Mouse (Mus musculus) CH12.LX (cell line): ENCODE measurements at regions not wholly inside any gene's neighbourhood (a gene's known extent, or its start where the extent isn't known, plus 50 kb on each side); places are given as distances from the start of the nearest gene placed in this dataset.

Experiments used
- DNase-seq: peaks from one replicate; pipeline ENCODE4 v3.0.0-alpha.2; 2013; ENCODE audit errors: extremely low read depth
- H3K27ac ChIP-seq: 2 replicates; pipeline ENCODE4 v1.5.1; 2012; ENCODE audit warnings: low read depth, mild to moderate bottlenecking, control low read depth, moderate library complexity; ENCODE audit not compliant: insufficient read depth
- H3K27me3 ChIP-seq: replicated peaks from 2 replicates; pipeline ENCODE3; 2012; ENCODE audit warnings: inconsistent platforms
- H3K36me3 ChIP-seq, 2 experiments: replicated peaks in 1 of 2; 2 replicates each; pipeline versions ENCODE3 to v1.6.1; 2012; ENCODE audit warnings: inconsistent platforms in 1 of 2, low read length in 1 of 2, mild to moderate bottlenecking in 1 of 2, mixed read lengths in 1 of 2, moderate library complexity in 1 of 2; ENCODE audit not compliant: control insufficient read depth in 1 of 2, insufficient read depth in 1 of 2
- H3K4me1 ChIP-seq, 2 experiments: 2 replicates each; pipeline ENCODE4 v1.6.1; 2012; ENCODE audit warnings: inconsistent platforms in 1 of 2, moderate library complexity in 1 of 2; ENCODE audit not compliant: insufficient read depth in 2 of 2, control insufficient read depth in 1 of 2
- H3K4me2 ChIP-seq: 2 replicates; pipeline ENCODE4 v1.6.1; 2012; ENCODE audit warnings: low read depth, mild to moderate bottlenecking, control low read depth; ENCODE audit not compliant: poor library complexity, insufficient read depth, severe bottlenecking
- H3K4me3 ChIP-seq, 3 experiments: fragments of 150-350 bp in 1 of 3; sonication (generic) in 1 of 3; replicated peaks in 1 of 3; 2 replicates each; pipeline versions ENCODE3 to v1.5.1; 2011 to 2012; ENCODE audit warnings: low read depth in 2 of 3, low read length in 2 of 3, mild to moderate bottlenecking in 2 of 3, moderate library complexity in 2 of 3, control low read depth in 1 of 3, improper control_type of control experiment in 1 of 3, inconsistent platforms in 1 of 3, mixed read lengths in 1 of 3; ENCODE audit not compliant: poor library complexity in 1 of 3
- H3K79me2 ChIP-seq: replicated peaks from 2 replicates; pipeline ENCODE4 v1.6.1; 2012; ENCODE audit warnings: mild to moderate bottlenecking, moderate library complexity; ENCODE audit not compliant: control insufficient read depth, poor library complexity, insufficient read depth, severe bottlenecking; ENCODE audit errors: extremely low read depth
- H3K9ac ChIP-seq: 2 replicates; pipeline ENCODE4 v1.6.1; 2012; ENCODE audit warnings: low read depth, mild to moderate bottlenecking, control low read depth, moderate library complexity; ENCODE audit not compliant: insufficient read depth
- H3K9me3 ChIP-seq: replicated peaks from 2 replicates; pipeline ENCODE3; 2012; ENCODE audit warnings: low read length, inconsistent platforms, mixed read lengths
- BHLHE40 ChIP-seq: IDR thresholded peaks from 2 replicates; pipeline ENCODE4 v1.6.1; 2011; ENCODE audit warnings: mild to moderate bottlenecking, low read depth, low read length, improper control_type of control experiment
- CTCF ChIP-seq, 2 experiments: IDR thresholded peaks in 1 of 2; conservative IDR thresholded peaks in 1 of 2; 2 replicates each; pipeline ENCODE4 v1.5.1; 2011 to 2012; ENCODE audit warnings: low read depth in 2 of 2, low read length in 2 of 2, improper control_type of control experiment in 1 of 2, inconsistent platforms in 1 of 2, mild to moderate bottlenecking in 1 of 2, moderate library complexity in 1 of 2
- EP300 ChIP-seq: IDR thresholded peaks from 2 replicates; pipeline ENCODE4 v1.6.1; 2011; ENCODE audit warnings: low read length, improper control_type of control experiment
- ETS1 ChIP-seq: conservative IDR thresholded peaks from 2 replicates; pipeline ENCODE4 v1.6.1; 2012; ENCODE audit warnings: low read depth, mild to moderate bottlenecking, inconsistent platforms, low read length, improper control_type of control experiment, moderate library complexity
- HCFC1 ChIP-seq: IDR thresholded peaks from 2 replicates; pipeline ENCODE4 v1.6.1; 2012; ENCODE audit warnings: low read depth, mild to moderate bottlenecking, inconsistent platforms, low read length, improper control_type of control experiment
- IRF4 ChIP-seq: IDR thresholded peaks from 2 replicates; pipeline ENCODE4 v1.6.1; 2014; ENCODE audit warnings: low read depth, mild to moderate bottlenecking, inconsistent platforms, low read length, improper control_type of control experiment
- JUND ChIP-seq: conservative IDR thresholded peaks from 2 replicates; pipeline ENCODE4 v1.6.1; 2011; ENCODE audit warnings: low read depth, low read length, improper control_type of control experiment
- KAT2A ChIP-seq: IDR thresholded peaks from 2 replicates; pipeline ENCODE4 v1.6.1; 2012; ENCODE audit warnings: low read length, improper control_type of control experiment, inconsistent platforms; ENCODE audit not compliant: insufficient replicate concordance
- MAFK ChIP-seq: IDR thresholded peaks from 2 replicates; pipeline ENCODE4 v1.6.1; 2011; ENCODE audit warnings: low read length, improper control_type of control experiment; ENCODE audit not compliant: insufficient replicate concordance
- MAX ChIP-seq: IDR thresholded peaks from 2 replicates; pipeline ENCODE4 v1.6.1; 2011; ENCODE audit warnings: low read length, improper control_type of control experiment
- MEF2A ChIP-seq: IDR thresholded peaks from 2 replicates; pipeline ENCODE4 v1.6.1; 2014; ENCODE audit warnings: low read depth, mild to moderate bottlenecking, inconsistent platforms, low read length, improper control_type of control experiment, borderline replicate concordance
- NRF1 ChIP-seq: IDR thresholded peaks from 2 replicates; pipeline ENCODE4 v1.6.1; 2014; ENCODE audit warnings: low read depth, mild to moderate bottlenecking, inconsistent platforms, low read length, improper control_type of control experiment, moderate library complexity
- PAX5 ChIP-seq: IDR thresholded peaks from 2 replicates; pipeline ENCODE4 v1.6.1; 2012; ENCODE audit warnings: low read length, inconsistent platforms, mixed read lengths
- POLR2A ChIP-seq: IDR thresholded peaks from 2 replicates; pipeline ENCODE4 v1.6.1; 2011; ENCODE audit warnings: low read depth, mild to moderate bottlenecking, improper control_type of control experiment, low read length
- POLR2AphosphoS2 ChIP-seq: IDR thresholded peaks from 2 replicates; pipeline ENCODE4 v1.6.1; 2011; ENCODE audit warnings: low read depth, low read length, improper control_type of control experiment
- RAD21 ChIP-seq: IDR thresholded peaks from 2 replicates; pipeline ENCODE4 v1.6.1; 2011; ENCODE audit warnings: low read depth, mild to moderate bottlenecking, low read length, improper control_type of control experiment, moderate library complexity
- SMC3 ChIP-seq: IDR thresholded peaks from 2 replicates; pipeline ENCODE4 v1.6.1; 2011; ENCODE audit warnings: low read depth, low read length, improper control_type of control experiment
- TBP ChIP-seq: conservative IDR thresholded peaks from 2 replicates; pipeline ENCODE4 v1.6.1; 2011; ENCODE audit warnings: low read depth, low read length, improper control_type of control experiment
- TCF12 ChIP-seq: IDR thresholded peaks from 2 replicates; pipeline ENCODE4 v1.6.1; 2014; ENCODE audit warnings: low read depth, mild to moderate bottlenecking, inconsistent platforms, low read length, improper control_type of control experiment
- UBTF ChIP-seq: IDR thresholded peaks from 2 replicates; pipeline ENCODE4 v1.6.1; 2012; ENCODE audit warnings: low read depth, mild to moderate bottlenecking, inconsistent platforms, low read length, improper control_type of control experiment, moderate library complexity
- USF1 ChIP-seq: IDR thresholded peaks from 2 replicates; pipeline ENCODE4 v1.6.1; 2014; ENCODE audit warnings: low read depth, mild to moderate bottlenecking, inconsistent platforms, low read length, improper control_type of control experiment
- ZC3H11A ChIP-seq: IDR thresholded peaks from 2 replicates; pipeline ENCODE4 v1.6.1; 2012; ENCODE audit warnings: low read depth, mild to moderate bottlenecking, inconsistent platforms, low read length, improper control_type of control experiment
- dilution Hi-C: fragments of 300-500 bp; cut with MboI; formaldehyde crosslinking; loops from 2 replicates; pipeline ENCODE4 v1.14.3; 2020; ENCODE audit warnings: low sequenced_read_pairs; ENCODE audit not compliant: extremely low pct_unique_long_range_greater_than_20kb, extremely low pct_ligation_motif_present
- in situ Hi-C: fragments of 300-500 bp; cut with MboI; formaldehyde crosslinking; loops from 3 replicates; pipeline ENCODE4 v1.14.3; 2019; ENCODE audit warnings: low sequenced_read_pairs, low pct_ligation_motif_present, low pct_unique_long_range_greater_than_20kb, mixed read lengths

DNA sequence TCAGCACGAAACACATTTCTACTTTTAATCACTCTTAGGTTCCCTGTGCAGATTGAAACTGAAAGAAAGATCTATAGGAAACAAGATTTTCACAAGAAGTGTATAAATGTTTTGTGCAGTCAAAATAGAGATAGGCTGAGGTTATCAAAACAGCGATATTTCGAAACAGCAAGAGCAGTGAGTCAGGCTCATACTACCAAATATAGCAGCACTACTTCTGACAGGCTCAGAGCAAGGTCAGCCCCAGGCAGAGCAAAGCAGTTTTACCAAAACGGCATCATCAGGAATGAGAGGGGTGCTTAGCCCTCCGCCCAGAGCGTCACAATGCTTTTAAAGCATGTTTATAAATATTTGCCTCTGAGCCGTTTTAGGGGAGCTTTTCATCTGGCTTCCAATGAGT lies 133.4 kb upstream of the Gls start:
- Histone ChIP-seq H3K4me2 (no peak overlapping the region), H3K4me1 (peaks cover 0 to 2% of the 10 kb centered on the region in 2 experiments; a peak in 1 of 4 replicates)
- in situ Hi-C loops = no loop called here
- dilution Hi-C loops = no loop called here
- TF ChIP-seq MAFK = no peak
- no peak for TF ChIP-seq RAD21
- TF ChIP-seq MAX = no peak
- TF ChIP-seq TBP = no peak
- no peak for TF ChIP-seq IRF4
- TF ChIP-seq BHLHE40 = no peak
- no peak for TF ChIP-seq PAX5
- no peak for TF ChIP-seq MEF2A
- no peak for TF ChIP-seq JUND
- TF ChIP-seq, all 38 proteins: peak for 0
- Histone ChIP-seq H3K4me3 (no peak overlapping the region), H3K27me3 (no peaks in the 10 kb centered on the region), H3K9me3 (no peaks in the 10 kb centered on the region), H3K79me2 (no peaks in the 10 kb centered on the region), H3K9ac (no peak overlapping the region), H3K27ac (no peak overlapping the region), H3K36me3 (no peaks in the 10 kb centered on the region)
- DNase-seq = no peak

DNA sequence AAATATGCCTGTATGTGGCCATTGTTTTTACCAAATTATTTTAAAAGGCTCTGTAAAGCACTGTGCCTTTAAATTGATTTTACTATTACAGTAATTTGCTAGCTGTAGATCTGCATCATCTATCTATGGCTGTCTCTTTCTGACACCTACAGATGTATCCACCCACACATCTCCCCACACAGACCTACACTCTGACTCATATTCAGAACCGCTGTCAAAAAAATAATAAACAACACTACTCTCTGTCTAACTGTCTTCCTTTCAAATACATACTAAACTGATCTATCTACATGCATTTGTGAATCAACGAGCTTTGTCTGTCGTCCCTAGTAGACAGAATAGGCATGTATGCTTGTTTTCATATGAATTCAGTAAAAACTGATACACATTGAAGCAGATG lies 130.6 kb upstream of the Gls start:
- DNase-seq = no peak
- in situ Hi-C loops = no loop called here
- Histone ChIP-seq H3K79me2 (no peaks in the 10 kb centered on the region), H3K4me3 (no peak overlapping the region), H3K9me3 (no peaks in the 10 kb centered on the region), H3K36me3 (no peaks in the 10 kb centered on the region), H3K4me1 (peaks cover 0 to 2% of the 10 kb centered on the region in 2 experiments; a peak in 1 of 4 replicates), H3K9ac (no peak overlapping the region), H3K4me2 (no peak overlapping the region), H3K27ac (no peak overlapping the region), H3K27me3 (no peaks in the 10 kb centered on the region)
- TF ChIP-seq EP300 = no peak
- TF ChIP-seq BHLHE40 = no peak
- TF ChIP-seq TCF12 = no peak
- TF ChIP-seq NRF1 = no peak
- TF ChIP-seq USF1 = no peak
- dilution Hi-C loops = no loop called here

DNA sequence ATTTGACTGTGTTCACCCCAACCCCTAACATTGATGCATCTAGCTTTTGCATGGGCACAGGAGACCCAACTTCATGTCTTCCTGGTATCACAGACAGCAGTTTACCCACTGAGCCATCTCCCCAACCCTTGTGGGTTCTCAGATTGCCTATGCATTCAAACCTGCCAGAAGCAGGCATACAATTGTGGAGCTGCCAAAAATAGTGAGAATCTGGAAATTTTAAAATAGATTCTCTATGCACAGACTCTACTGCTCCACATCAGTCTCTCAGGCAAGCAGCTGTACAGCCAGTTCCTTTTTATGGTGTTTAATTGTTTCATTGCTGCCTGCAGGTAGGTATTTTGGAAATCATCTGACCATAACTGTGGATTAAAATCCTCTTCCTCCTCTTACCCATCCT lies 129.9 kb upstream of the Gls start:
- no peak for DNase-seq
- Histone ChIP-seq H3K9ac (no peak overlapping the region), H3K4me3 (no peak overlapping the region), H3K9me3 (no peaks in the 10 kb centered on the region), H3K4me1 (peaks cover 0 to 2% of the 10 kb centered on the region in 2 experiments; a peak in 1 of 4 replicates), H3K27ac (no peak overlapping the region), H3K4me2 (no peak overlapping the region), H3K79me2 (no peaks in the 10 kb centered on the region), H3K36me3 (no peaks in the 10 kb centered on the region), H3K27me3 (no peaks in the 10 kb centered on the region)
- in situ Hi-C loops = no loop called here
- TF ChIP-seq HCFC1 (no peak), CTCF (conservative IDR thresholded peaks at IDR 0.05 in 1 of 2, IDR thresholded peaks at IDR 0.05 in 1 of 2; ENCODE audit: low read depth in 2 of 2, low read length in 2 of 2) (no peak), ETS1 (no peak), JUND (no peak), USF1 (no peak), SMC3 (no peak), NRF1 (no peak), MAX (no peak), POLR2AphosphoS2 (no peak), KAT2A (no peak), TCF12 (no peak), POLR2A (no peak), UBTF (no peak), RAD21 (no peak), ZC3H11A (no peak), MEF2A (no peak), IRF4 (no peak)
- dilution Hi-C loops = no loop called here
